Mouse (Mus musculus) forebrain, embryonic 10.5 days (tissue): Measurements from ENCODE around the gene Pwp1. TPM values are rescaled to one million over a fixed set of nuclear protein-coding genes. Genes with fewer than 3 reads are reported as not detected.

Source experiments
- DNase-seq: peaks from one replicate; pipeline ENCODE4 v3.0.0-alpha.2; 2017; ENCODE audit warnings: low spot score; ENCODE audit errors: extremely low spot score
- H3K27ac ChIP-seq: fragments of 300-500 bp; sonication (generic); 2 replicates; pipeline ENCODE4 v1.5.1; 2016; ENCODE audit warnings: mild to moderate bottlenecking
- H3K27me3 ChIP-seq: fragments of 300-500 bp; sonication (generic); 2 replicates; pipeline ENCODE4 v1.6.1; 2016; ENCODE audit warnings: mild to moderate bottlenecking; ENCODE audit not compliant: poor library complexity, severe bottlenecking
- H3K36me3 ChIP-seq: fragments of 300-500 bp; sonication (generic); replicated peaks from 2 replicates; pipeline ENCODE4 v1.6.1; 2016; ENCODE audit warnings: mild to moderate bottlenecking, moderate library complexity
- H3K4me1 ChIP-seq: fragments of 300-500 bp; sonication (generic); 2 replicates; pipeline ENCODE4 v1.6.1; 2016
- H3K4me3 ChIP-seq: fragments of 300-500 bp; sonication (generic); 2 replicates; pipeline ENCODE4 v1.5.1; 2016; ENCODE audit warnings: mild to moderate bottlenecking, moderate library complexity
- H3K9me3 ChIP-seq: fragments of 300-500 bp; sonication (generic); 2 replicates; pipeline ENCODE4 v1.6.1; 2016; ENCODE audit warnings: mild to moderate bottlenecking, moderate library complexity
- WGBS: fragments of 180-500 bp; shearing (Covaris S2); methylation state at CpG from one replicate; pipeline ENCODE4 v1.1.7; 2016; 5-methylcytosine and 5-hydroxymethylcytosine counted together
- polyA plus RNA-seq: library from polyadenylated mRNA; unstranded; fragments of >200 nt; fragmentation: Nextera tagmentation; extraction: Ambion mirVana; gene quantifications from 2 replicates; pipeline ENCODE4 v1.2.1, GENCODE M21; 2016

Gene Pwp1
- polyA plus RNA-seq, 1 experiment from 2014 or later = 128 TPM

GRCm38 (mm10) chr10:85927676-85928445 lies 98.6 kb downstream of the Pwp1 start, which contains the start of gene Ascl4:
Gene Ascl4, plus strand, starts transcription at chr10:85927681.
- H3K27me3 ChIP-seq = peaks cover 43% of the 10 kb centered on the region
- H3K9me3 ChIP-seq = no peaks in the 10 kb centered on the region
- H3K4me1 ChIP-seq = peaks cover 23% of the 10 kb centered on the region
- peak within 1 kb of the TSS; percentile 61 for H3K4me3 ChIP-seq
- DNase-seq = peak; percentile 50
- no peaks in the 10 kb centered on the region for H3K36me3 ChIP-seq
- peak within 1 kb of the TSS; percentile 83 for H3K27ac ChIP-seq
- WGBS = 2% methylated on average over 23 of the region's 23 CpGs

- H3K36me3 ChIP-seq = no peaks in the 10 kb centered on the region
- peak overlapping the region; percentile 61 for H3K4me3 ChIP-seq
- peaks cover 43% of the 10 kb centered on the region for H3K27me3 ChIP-seq
- H3K4me1 ChIP-seq = peaks cover 23% of the 10 kb centered on the region
- peak; percentile 78 for DNase-seq
- WGBS = 1% methylated on average over 63 of the region's 63 CpGs
- H3K27ac ChIP-seq = peak overlapping the region; percentile 83
- H3K9me3 ChIP-seq = no peaks in the 10 kb centered on the region
Measured at GRCm38 (mm10) chr10:85928499-85929207, 99.4 kb downstream of the Pwp1 start.

- peak overlapping the region; percentile 61 for H3K4me3 ChIP-seq
- no peak for DNase-seq
- H3K27me3 ChIP-seq = peaks cover 43% of the 10 kb centered on the region
- no peaks in the 10 kb centered on the region for H3K36me3 ChIP-seq
- 0 out of 2 replicates have a peak overlapping the region, but pooled peaks have one; percentile 83 for H3K27ac ChIP-seq
- H3K9me3 ChIP-seq = no peaks in the 10 kb centered on the region
- WGBS = 53% methylated on average over 11 of the region's 11 CpGs
- H3K4me1 ChIP-seq = peaks cover 23% of the 10 kb centered on the region
Measured at GRCm38 (mm10) chr10:85929208-85929591, 99.9 kb downstream of the Pwp1 start.

- H3K4me1 ChIP-seq = peaks cover 23% of the 10 kb centered on the region
- H3K4me3 ChIP-seq = no peak overlapping the region
- peaks cover under 1% of the 10 kb centered on the region; the same call in 1 of the 2 replicates for H3K36me3 ChIP-seq
- H3K27me3 ChIP-seq = peaks cover 43% of the 10 kb centered on the region
- no peaks in the 10 kb centered on the region for H3K9me3 ChIP-seq
- H3K27ac ChIP-seq = no peak overlapping the region
- 90% methylated on average over 11 of the region's 11 CpGs for WGBS
- no peak for DNase-seq
Measured at GRCm38 (mm10) chr10:85929962-85930361, 100.7 kb downstream of the Pwp1 start.

- peaks cover 65% of the 10 kb centered on the region for H3K36me3 ChIP-seq
- H3K27ac ChIP-seq = no peak overlapping the region
- no peak for DNase-seq
- peaks cover 12% of the 10 kb centered on the region for H3K9me3 ChIP-seq
- no peaks in the 10 kb centered on the region for H3K27me3 ChIP-seq
- H3K4me1 ChIP-seq = no peaks in the 10 kb centered on the region
- WGBS = 94% methylated on average over 6 of the region's 6 CpGs
- no peak overlapping the region for H3K4me3 ChIP-seq
Measured at GRCm38 (mm10) chr10:85936280-85936965, 107.1 kb downstream of the Pwp1 start.

Other genes starting within 250 kb of the Pwp1 start
- 23.7 and 25.8 TPM in 2 replicates for gene Prdm4, start 87.6 kb downstream of the Pwp1 start, polyA plus RNA-seq
- 0.32 and 0.42 TPM in 2 replicates for gene Ascl4, start 98.2 kb downstream of the Pwp1 start, polyA plus RNA-seq
- gene Rtcb, start 128.3 kb downstream of the Pwp1 start, polyA plus RNA-seq = 226 and 234 TPM in 2 replicates
- gene Bpifc, start 182.4 kb downstream of the Pwp1 start, polyA plus RNA-seq = not detected in 2 replicates
- 17.7 and 18.4 TPM in 2 replicates for gene Fbxo7, start 192.5 kb downstream of the Pwp1 start, polyA plus RNA-seq